Mouse (Mus musculus) adrenal gland, postnatal 25 days (tissue): ENCODE data around the gene Gm8879. TPM values are rescaled to one million over a fixed set of nuclear protein-coding genes. Genes with fewer than 3 reads are reported as not detected.
A peak's percentile ranks its signal among the peaks of the same experiment; 100 is the strongest.
"Not testable (repeated sequence)": the region's sequence is repeated elsewhere in the genome, so short reads cannot be mapped to it uniquely, and the experiment has no call there.

Experiments used
- DNase-seq: peaks from one replicate; pipeline ENCODE4 v3.0.0; 2021; ENCODE audit warnings: mixed read lengths
- long read RNA-seq: library from polyadenylated mRNA; stranded (forward); transcript quantifications from one replicate; pipeline ENCODE4 v2.0.0, GENCODE M21; 2021
- total RNA-seq: library from RNA; stranded (reverse); gene quantifications from 2 replicates; pipeline ENCODE4 v1.2.3, GENCODE M21; 2021

The Gm8879 gene
- not detected in 2 replicates for total RNA-seq
- long read RNA-seq = 0 reads

- not testable (repeated sequence) for DNase-seq
Observed at GRCm38 (mm10) chr5:11127334-11127733, at the start of gene Gm8879. Gm8879 (plus strand) TSS chr5:11127634.

GRCm38 (mm10) chr5:11138031-11138430 is 10.6 kb downstream of the Gm8879 start:
- DNase-seq = peak; percentile 1

Other genes starting within 250 kb of the Gm8879 start
- not detected in 2 replicates for gene Gm8871, start 179.8 kb upstream of the Gm8879 start, total RNA-seq
- gene Gm8857, start 179.8 kb upstream of the Gm8879 start, total RNA-seq = not detected in 2 replicates
- not detected in 2 replicates for gene Gm5861, start 55.4 kb downstream of the Gm8879 start, total RNA-seq
- not detected in 2 replicates for gene Gm8890, start 128.4 kb downstream of the Gm8879 start, total RNA-seq
- not detected in 2 replicates for gene Speer1, start 213.9 kb downstream of the Gm8879 start, total RNA-seq